Mouse (Mus musculus) activated CD4-positive, CD25-positive, alpha-beta regulatory T cell, adult 4 months (primary cell): ENCODE results near the gene Barx1. TPM values are rescaled to one million over a fixed set of nuclear protein-coding genes. Genes with fewer than 3 reads are reported as not detected.

ENCODE experiments used
- ATAC-seq: one replicate; pipeline ENCODE4 v1.8.0; 2017
- polyA plus RNA-seq, 2 experiments: library from polyadenylated mRNA; unstranded; fragments of 100-300 nt; shearing (Covaris generic); gene quantifications; one replicate each; pipeline ENCODE4 v1.2.1; 2017

Barx1 gene
- polyA plus RNA-seq, 2 experiments from 2014 or later, result not detected

DNA sequence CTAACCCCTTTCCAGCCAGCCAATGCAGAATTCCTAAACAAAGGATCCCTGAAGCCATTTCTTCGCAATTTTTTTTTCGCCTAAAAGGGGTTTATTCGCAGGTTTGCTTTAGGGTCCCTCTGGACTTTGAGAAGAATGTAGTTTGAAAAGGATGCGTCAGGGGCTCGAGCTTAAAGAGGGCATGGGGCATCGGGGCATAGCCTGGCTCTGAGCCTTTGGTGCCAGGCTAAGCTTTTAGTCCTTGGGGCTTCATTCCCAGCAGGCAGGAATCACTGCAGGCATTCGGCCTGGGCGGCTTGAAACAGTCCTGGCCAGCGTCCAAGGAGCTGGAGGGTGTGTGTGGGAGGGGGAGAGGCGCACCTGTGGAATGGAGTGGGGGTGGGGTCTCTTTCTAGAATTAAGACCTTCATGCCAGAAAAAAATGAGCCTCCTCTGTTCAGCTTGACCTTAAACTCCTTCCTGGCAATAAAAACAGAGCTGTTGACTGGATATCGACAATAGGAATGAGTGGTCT lies 2.5 kb upstream of the Barx1 start:
- ATAC-seq, result no peak

DNA sequence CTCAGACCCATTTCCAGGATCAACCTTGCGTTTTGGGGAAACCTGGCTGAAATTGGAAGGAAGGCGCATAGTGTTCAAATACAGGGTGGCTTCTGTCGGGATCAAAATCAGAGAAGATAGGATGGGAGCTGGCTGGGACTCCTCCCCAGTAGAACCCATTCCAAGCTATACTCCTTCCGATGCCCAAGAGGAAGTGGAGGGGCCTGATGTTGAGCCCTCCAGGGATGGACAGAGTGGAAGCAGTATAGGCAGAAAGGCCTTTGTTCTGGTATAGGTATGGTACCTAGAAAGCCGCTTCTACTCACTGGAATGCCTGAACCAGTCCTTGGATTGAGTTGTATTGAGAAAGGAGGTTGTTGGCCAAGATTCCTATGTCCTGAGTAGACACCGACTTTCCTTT lies 2.1 kb upstream of the Barx1 start:
- no peak for ATAC-seq

DNA sequence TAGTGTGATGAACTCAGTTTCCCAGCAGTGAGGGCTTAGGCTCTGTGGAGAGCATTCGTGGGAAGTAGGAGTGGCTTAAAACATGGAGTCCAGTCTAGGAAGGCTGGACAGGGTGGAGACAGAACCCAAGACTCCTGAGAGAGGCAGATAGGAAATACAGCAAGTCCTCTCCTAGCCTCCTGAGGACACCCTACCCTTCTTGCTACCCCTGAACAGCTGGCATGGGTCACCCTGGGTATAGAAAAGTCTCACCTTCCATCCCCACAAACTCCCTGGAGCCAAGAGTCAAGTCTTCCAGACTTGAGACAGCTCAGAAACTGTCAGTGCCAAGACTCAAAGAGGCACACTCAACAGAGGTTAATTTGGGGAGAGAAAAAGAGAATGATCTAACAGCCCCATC lies 1.2 kb upstream of the Barx1 start:
- no peak for ATAC-seq

DNA sequence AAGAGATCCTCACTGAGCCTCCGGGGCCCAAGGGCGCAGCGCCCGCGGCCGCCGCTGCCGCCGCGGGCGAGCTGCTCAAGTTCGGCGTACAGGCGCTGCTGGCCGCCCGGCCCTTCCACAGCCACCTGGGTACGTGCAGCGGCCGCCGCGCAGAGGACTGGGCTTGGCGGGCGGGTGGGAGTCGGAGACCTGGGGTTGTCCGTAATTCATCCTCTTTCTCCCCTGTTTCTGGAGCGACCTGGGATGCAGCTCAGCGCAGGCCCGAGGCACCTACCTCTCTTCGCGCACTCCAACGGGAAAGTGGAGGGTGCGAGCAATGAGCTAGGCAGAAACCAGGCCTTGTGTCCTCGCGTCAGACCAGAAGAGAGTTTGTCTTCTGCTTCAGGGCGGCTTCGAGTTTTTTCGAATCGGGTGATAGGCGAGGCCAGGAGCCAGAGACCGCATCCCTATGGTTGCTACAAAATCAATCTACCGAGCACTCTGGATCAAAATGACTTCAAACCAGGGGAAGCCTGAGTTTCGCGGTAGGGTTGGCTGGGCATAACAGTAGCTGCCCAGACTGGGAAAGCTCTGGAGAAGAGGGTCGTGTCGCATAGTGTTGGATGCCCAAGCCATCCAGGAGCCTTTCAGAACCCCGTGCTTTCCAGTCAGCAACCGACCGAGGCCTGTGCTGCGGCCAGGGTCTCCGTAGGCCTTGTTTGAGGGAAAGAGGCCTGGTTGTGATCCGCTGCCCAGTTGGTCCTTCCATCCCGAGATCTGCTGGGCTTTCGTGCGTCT lies 601 bp downstream of the Barx1 start:
- ATAC-seq, result no peak

GRCm38 (mm10) chr13:48663988-48664339 lies 1.2 kb downstream of the Barx1 start:
- ATAC-seq, result no peak

- no peak for ATAC-seq
Measured at GRCm38 (mm10) chr13:48664916-48665655, 2.3 kb downstream of the Barx1 start.

DNA sequence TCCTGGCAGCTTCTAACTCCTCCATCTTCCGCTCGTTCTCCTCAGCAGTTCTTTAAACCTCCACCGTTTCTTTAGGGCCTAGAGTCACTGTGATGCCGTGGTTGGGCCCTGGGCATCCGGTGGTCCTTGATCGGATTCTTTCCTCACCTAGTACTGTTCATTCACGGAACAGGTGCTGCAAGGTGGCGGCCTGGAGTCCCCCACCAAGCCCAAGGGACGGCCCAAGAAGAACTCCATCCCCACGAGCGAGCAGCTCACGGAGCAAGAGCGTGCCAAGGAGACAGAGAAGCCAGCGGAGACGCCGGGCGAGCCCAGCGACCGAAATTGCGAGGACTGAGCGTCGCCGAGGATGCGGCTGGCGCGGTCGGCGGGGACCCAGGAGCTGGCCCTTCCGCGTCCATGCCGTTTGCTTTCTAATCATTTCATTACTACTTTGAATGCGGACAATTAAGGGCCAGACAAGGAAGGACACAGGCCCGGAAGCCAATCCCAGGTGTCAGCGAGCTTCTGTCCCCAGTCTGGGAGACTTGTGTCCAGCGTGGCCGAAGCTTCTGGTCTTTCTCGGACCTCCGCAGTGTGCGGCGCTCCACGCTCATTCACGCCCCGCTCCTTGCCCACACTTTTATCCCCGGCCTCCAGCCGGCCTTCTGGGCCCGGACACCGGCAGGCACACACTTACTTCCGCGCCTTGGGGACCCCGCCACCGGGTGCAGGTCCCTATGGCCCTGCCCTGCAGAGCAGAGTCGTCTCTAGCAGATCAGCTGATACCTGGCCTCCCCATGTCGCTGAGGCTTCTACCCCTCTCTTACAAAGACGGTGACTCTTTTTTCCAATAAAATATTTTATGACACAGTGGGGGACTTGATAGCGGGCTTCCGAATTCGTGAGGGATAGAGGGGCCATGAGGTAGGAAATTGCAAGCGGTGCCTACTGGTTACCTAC lies 3.1 kb downstream of the Barx1 start:
- no peak for ATAC-seq

GRCm38 (mm10) chr13:48667461-48667860 lies 4.7 kb downstream of the Barx1 start:
- no peak for ATAC-seq

DNA sequence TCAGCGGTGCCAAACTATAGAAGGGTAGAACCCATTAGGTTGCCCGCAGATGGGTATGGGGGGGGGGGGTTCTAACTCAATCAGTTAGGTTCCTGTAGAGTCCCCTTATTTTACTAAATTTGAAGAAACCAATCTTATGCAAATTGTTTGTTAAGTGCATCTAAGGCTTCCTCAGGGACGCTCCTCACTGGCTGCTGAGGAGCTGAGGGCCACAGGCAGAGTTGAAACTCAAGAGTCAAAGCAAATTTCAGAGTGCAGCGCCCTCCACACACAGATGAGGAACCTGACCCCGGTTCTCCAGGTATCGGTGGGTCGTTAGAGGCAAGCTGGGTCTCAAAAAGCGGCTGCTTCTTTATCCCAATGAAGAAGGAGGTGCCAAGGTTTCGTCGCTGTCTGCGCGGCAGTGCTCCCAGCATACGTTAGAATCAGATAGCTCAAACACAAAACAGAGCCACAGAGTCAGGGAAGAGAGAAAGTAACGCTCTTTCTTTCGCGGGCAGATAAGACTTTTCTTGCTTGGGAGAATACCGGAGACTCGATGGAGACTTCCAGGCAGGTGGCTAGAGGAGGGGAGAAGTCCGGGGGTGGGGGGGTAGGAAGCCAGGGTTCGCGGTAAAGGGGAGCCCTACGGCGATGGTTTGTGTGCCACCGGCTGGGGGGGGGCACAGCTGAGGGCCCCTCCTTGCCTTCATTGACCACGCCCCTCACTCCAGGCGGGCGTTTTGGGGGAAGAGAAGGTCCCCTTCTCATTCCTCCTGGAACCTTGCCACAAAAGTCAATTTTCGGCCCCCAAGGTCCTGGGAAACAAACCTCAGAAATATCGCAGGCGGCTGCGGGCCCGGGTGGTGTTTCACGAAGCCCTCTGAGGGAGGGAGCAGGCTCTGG lies 5.5 kb downstream of the Barx1 start:
- ATAC-seq, result no peak

- no peak for ATAC-seq
Measured at GRCm38 (mm10) chr13:48668976-48669534, 6.3 kb downstream of the Barx1 start.

GRCm38 (mm10) chr13:48672312-48672840 lies 9.6 kb downstream of the Barx1 start:
- ATAC-seq, result no peak

DNA sequence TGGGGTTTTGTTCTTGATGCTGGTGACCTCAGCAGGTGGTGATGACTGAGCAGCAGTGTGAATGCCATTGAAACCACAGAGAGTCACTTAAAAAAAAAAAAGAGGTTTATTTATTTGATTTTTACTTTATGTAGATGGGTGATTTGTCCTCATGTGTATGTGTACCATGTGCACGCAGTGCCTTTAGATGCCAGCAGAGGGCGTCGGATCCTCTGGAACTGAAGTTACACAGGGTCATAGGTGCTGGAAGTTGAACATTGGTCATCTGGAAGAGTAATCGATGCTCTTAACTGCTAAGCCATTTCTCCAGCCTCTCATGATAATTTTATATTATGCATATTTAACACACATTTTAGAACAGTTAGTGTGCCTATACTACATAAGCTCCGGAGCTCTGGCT lies 11.8 kb downstream of the Barx1 start:
- no peak for ATAC-seq

DNA sequence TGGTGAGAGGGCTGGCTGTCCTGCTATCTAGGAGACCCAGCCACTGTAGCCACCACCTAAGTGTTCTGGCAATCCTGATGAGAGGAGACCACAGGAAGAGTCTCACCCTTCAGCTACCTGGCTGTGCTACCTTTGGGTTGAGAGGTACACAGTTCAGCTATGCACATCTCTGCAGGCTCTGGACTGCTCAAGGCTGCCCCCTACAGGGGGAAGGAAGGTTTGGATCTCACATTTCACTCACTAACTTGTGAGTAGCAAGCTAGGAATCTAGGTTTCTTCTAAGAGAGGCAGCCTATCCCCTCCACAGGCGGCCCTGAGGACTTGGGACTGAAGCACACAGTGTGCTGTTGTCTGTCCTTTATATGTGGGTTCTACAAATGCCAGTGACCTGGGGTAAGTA lies 16.6 kb downstream of the Barx1 start:
- no peak for ATAC-seq

DNA sequence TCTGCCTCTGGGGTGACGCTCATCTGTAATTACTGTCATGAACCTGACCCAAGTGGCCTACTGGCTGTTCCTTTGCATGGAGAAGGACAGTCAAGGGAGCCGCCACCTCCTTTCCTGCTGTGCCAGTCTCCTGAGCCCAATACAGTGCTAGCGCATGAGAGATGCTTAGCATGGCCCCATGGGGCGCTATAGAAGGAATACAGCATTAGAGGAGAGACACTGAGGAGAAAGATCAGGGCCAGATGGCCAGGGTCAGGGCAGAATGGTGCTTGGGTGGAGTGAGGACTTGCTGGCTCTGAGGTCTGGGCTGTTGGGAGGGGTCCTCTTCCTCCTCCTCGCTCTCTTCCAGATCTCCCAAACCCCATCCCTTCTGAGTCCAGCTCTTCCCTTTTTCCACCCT lies 23.9 kb downstream of the Barx1 start:
- no peak for ATAC-seq

- ATAC-seq, result no peak
Measured at GRCm38 (mm10) chr13:48691991-48692390, 29.2 kb downstream of the Barx1 start.

DNA sequence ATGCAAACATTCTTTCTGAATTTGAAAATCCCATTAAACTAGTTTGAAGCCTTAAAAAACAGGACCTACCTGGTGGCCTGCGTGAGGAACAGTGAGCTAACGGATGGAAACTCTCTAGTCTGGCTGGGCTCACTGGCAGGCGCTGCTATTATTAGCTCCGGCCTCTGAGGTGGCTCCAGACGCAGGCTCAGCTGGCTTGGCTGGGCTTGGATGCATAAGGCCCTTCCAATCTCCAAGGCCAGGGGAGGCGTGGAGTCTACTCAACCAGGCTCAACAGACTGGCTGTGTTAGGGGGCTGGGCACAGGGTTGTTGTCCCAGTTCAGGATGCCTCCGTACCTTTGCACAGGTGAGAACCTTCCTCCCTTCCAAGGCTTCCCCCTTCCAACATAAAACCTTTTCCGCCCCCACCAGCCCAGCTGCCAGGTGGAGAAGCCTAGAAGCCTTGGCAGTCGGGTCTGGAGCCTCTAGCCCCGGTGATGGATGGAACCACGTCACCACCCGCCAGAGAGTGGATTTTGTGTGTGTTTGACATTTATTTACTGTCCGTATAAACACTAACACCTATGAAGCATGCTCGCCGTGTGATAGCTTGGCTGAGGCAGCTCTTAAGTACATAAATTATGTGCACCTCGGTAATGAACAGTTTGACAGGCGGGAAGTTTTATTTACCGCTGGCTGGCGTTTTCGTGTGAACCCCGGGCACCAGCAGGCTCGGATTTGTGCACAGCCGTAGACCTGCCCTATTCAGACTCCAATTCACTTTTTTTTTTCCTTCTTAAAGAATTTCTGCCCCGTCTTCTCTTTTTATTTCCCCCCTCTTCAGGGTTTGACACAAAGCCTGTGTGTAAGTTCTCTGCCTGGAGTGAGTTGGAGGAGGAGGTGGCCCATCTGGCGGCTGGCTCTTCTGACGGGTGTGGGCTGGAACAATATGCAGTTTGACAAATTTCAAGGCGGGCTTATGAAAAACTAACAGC lies 31.6 kb downstream of the Barx1 start:
- no peak for ATAC-seq

- ATAC-seq, result no peak
Measured at GRCm38 (mm10) chr13:48706385-48706951, 43.7 kb downstream of the Barx1 start.

- no peak for ATAC-seq
Measured at GRCm38 (mm10) chr13:48712675-48713074, 49.9 kb downstream of the Barx1 start.

- ATAC-seq, result no peak
Measured at GRCm38 (mm10) chr13:48716075-48716474, 53.3 kb downstream of the Barx1 start.
